Mouse (Mus musculus): ENCODE measurements around the gene Gm8281. TPM values are rescaled to one million over a fixed set of nuclear protein-coding genes. Genes with fewer than 3 reads are reported as not detected.

Gm8281 gene
- polyA plus RNA-seq (2012; rRNA removed): 25.9 and 27.5 TPM in 2 replicates

DNA sequence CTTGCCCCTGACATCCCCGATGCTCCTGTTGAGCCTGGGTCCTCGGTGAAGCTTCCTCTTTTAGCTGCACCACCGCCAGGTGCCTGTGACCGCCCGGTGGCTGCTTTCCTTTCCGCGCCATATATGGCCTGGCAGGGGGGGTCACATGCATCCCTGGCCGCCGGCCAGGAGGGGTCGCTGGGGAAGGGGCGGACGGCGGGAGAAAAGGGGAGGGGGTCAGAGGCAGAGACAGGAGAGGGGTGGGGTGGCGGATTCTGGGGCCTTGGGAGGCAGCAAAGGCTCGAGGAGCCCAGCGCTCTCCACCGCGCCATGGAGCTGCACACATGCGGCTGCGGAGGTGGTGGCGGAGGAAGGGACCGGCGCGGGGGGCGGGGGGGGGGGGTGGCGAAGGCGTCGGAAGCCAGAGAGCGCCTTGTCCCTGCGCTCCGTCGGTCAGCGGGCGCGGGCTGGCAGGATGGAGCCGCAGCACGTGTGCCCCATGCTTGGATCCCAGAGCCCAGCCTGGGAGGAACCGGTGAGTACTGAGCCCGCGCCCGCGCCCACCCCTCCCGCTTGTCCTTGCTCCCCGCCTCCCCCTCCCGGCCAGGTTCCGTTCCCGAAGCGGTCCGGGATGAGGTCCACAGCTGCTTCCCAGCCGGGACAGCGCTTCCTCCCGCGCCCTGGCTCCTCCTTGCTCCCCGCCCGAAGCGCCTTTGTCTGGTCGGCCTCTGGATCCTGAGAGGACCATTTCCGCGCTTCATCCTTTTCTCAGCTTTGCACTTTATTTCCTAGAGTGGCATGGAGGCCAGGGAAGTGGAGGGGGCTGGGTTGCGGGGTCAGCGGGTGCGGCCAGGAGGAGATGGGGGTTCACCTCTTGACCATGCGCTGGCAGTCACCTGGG, at the start of gene Gm8281:
TSS of gene Gm8281 (plus strand) at position 430 of the 880 bp plus-strand sequence.

DNA sequence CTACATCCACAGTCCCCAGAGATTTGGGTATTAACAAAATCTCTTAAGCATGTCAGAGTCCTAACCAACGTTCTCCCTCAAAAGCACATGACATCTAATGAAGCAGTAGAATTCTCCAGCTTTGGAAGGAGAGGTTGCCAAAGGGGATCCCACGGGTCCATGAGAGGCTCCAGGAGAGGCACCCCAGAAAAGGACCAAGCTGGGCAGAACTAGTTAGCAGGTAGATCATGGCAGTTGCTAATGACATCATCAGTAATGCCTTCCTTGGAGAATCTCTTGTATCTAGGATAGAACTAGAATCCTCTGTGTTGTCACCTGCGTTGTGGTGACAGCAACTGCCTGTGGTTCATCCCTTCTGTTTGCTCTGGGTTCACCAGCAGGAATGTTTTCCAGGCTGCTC, 20.5 kb upstream of the Gm8281 start, which contains the start of gene 4930555G01Rik:
TSS of gene 4930555G01Rik (plus strand) at position 301 of the 400 bp plus-strand sequence.

DNA sequence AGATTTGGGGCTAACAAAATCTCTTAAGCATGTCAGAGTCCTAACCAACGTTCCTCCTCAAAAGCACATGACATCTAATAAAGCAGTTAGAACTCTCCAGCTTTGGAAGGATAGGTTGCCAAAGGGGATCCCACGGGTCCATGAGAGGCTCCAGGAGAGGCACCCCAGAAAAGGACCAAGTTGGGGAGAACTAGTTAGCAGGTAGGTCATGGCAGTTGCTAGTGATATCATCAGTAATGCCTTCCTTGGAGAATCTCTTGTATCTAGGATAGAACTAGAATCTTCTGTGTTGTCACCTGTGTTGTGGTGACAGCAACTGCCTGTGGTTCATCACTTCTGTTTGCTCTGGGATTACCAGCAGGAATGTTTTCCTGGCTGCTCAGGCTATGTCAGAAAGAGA, 60.4 kb downstream of the Gm8281 start, which contains the start of gene Gm8279:
TSS of gene Gm8279 (plus strand) at position 301 of the 400 bp plus-strand sequence.

Other genes with a start within 250 kb of the Gm8281 start
- not detected in 2 replicates for gene Gm3269, start 232.9 kb upstream of the Gm8281 start, polyA plus RNA-seq (2012; rRNA removed)
- gene Gm3264, start 215.5 kb upstream of the Gm8281 start, polyA plus RNA-seq (2012; rRNA removed): 5.6 and 5.8 TPM in 2 replicates
- gene Gm3278, start 178.6 kb upstream of the Gm8281 start, polyA plus RNA-seq (2012; rRNA removed): 0.12 and 0.52 TPM in 2 replicates
- gene Gm8297, start 87.1 kb upstream of the Gm8281 start, polyA plus RNA-seq (2012; rRNA removed): 0.04 TPM in 1 of 2 replicates, not detected in the other
- gene Gm3298, start 55.1 kb upstream of the Gm8281 start, polyA plus RNA-seq (2012; rRNA removed): 0.21 and 1.4 TPM in 2 replicates
- not detected in 2 replicates for gene 4930555G01Rik, start 20.4 kb upstream of the Gm8281 start, polyA plus RNA-seq (2012; rRNA removed)
- gene Gm8279, start 60.5 kb downstream of the Gm8281 start, polyA plus RNA-seq (2012; rRNA removed): not detected in 2 replicates
- not detected in 2 replicates for gene Gm3317, start 93.5 kb downstream of the Gm8281 start, polyA plus RNA-seq (2012; rRNA removed)
- not detected in 2 replicates for gene Gm8271, start 114.8 kb downstream of the Gm8281 start, polyA plus RNA-seq (2012; rRNA removed)
- gene Gm3526, start 189.5 kb downstream of the Gm8281 start, polyA plus RNA-seq (2012; rRNA removed): not detected in 2 replicates

All from central nervous system, embryonic 18 days (tissue).